Mouse (Mus musculus): ENCODE results near the gene Htr6.

The Htr6 gene

GRCm38 (mm10) chr4:139086984-139087383 is 11.6 kb upstream of the Htr6 start:
- DNase-seq (ENCODE audit: low spot score) = no peak

GRCm38 (mm10) chr4:139086037-139086436 is 10.7 kb upstream of the Htr6 start:
- DNase-seq (ENCODE audit: low spot score) = peak; percentile 65

GRCm38 (mm10) chr4:139085337-139085736 is 10.0 kb upstream of the Htr6 start:
- DNase-seq (ENCODE audit: low spot score) = no peak

GRCm38 (mm10) chr4:139082790-139083564 is 7.6 kb upstream of the Htr6 start:
- DNase-seq (ENCODE audit: low spot score) = no peak

- DNase-seq (ENCODE audit: low spot score) = no peak
Measured at GRCm38 (mm10) chr4:139081270-139081931, 6.0 kb upstream of the Htr6 start.

GRCm38 (mm10) chr4:139080259-139080658 is 4.9 kb upstream of the Htr6 start:
- DNase-seq (ENCODE audit: low spot score) = no peak

- DNase-seq (ENCODE audit: low spot score) = no peak
Measured at GRCm38 (mm10) chr4:139079439-139079838, 4.1 kb upstream of the Htr6 start.

GRCm38 (mm10) chr4:139078726-139079125 is 3.4 kb upstream of the Htr6 start:
- DNase-seq (ENCODE audit: low spot score) = no peak

- no peak for DNase-seq (ENCODE audit: low spot score)
Measured at GRCm38 (mm10) chr4:139078313-139078712, 2.9 kb upstream of the Htr6 start.

GRCm38 (mm10) chr4:139075915-139076314 is 545 bp upstream of the Htr6 start:
- no peak for DNase-seq (ENCODE audit: low spot score)

GRCm38 (mm10) chr4:139074060-139074459 is 1.3 kb downstream of the Htr6 start:
- no peak for DNase-seq (ENCODE audit: low spot score)

- no peak for DNase-seq (ENCODE audit: low spot score)
Measured at GRCm38 (mm10) chr4:139068287-139068686, 7.1 kb downstream of the Htr6 start.

GRCm38 (mm10) chr4:139064831-139065230 is 10.5 kb downstream of the Htr6 start:
- no peak for DNase-seq (ENCODE audit: low spot score)

- no peak for DNase-seq (ENCODE audit: low spot score)
Measured at GRCm38 (mm10) chr4:139059569-139059968, 15.8 kb downstream of the Htr6 start.

GRCm38 (mm10) chr4:139058029-139058428 is 17.3 kb downstream of the Htr6 start:
- no peak for DNase-seq (ENCODE audit: low spot score)

- DNase-seq (ENCODE audit: low spot score) = no peak
Measured at GRCm38 (mm10) chr4:139057291-139057690, 18.1 kb downstream of the Htr6 start.

GRCm38 (mm10) chr4:139055744-139056143 is 19.6 kb downstream of the Htr6 start:
- DNase-seq (ENCODE audit: low spot score) = no peak

GRCm38 (mm10) chr4:139055336-139055735 is 20.0 kb downstream of the Htr6 start:
- no peak for DNase-seq (ENCODE audit: low spot score)

- DNase-seq (ENCODE audit: low spot score) = no peak
Measured at GRCm38 (mm10) chr4:139054300-139054923, 21.0 kb downstream of the Htr6 start.

GRCm38 (mm10) chr4:139053391-139053790 is 22.0 kb downstream of the Htr6 start:
- DNase-seq (ENCODE audit: low spot score) = no peak

GRCm38 (mm10) chr4:139052796-139053195 is 22.6 kb downstream of the Htr6 start:
- no peak for DNase-seq (ENCODE audit: low spot score)

- DNase-seq (ENCODE audit: low spot score) = no peak
Measured at GRCm38 (mm10) chr4:139048518-139048917, 26.9 kb downstream of the Htr6 start.

GRCm38 (mm10) chr4:139046354-139046753 is 29.0 kb downstream of the Htr6 start:
- no peak for DNase-seq (ENCODE audit: low spot score)
